Mouse (Mus musculus): ENCODE measurements around the gene Ddah1. TPM values are rescaled to one million over a fixed set of nuclear protein-coding genes. Genes with fewer than 3 reads are reported as not detected.
A peak's percentile ranks its signal among the peaks of the same experiment; 100 is the strongest.

Gene Ddah1
- polyA plus RNA-seq, 1 experiment from 2014 or later = 40.5 TPM

DNA sequence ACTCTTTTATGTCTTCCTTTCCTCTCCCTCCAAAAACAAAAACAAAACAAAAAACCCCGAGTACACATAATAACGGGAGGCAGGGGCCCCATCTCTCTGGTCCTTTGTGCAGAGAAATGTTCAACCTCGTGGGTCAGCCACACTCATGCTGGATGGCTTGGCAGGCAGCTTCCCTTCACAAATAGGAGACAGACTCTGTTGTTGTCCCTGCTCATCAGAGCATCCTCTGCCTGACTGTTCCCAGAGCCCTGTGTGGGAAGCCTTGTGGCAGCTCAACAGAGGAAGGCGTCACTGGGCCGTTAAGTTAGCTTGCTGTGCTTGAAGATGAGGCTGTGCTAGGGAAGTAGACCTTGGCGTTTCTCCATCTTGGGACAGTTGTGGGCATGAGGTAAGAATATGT, 58.8 kb downstream of the Ddah1 start:
- Histone ChIP-seq H3K4me2 (ENCODE audit: low read depth, low read length) (no peak overlapping the region), H3K36me3 (ENCODE audit: control insufficient read depth, insufficient read depth, low read length) (no peaks in the 10 kb centered on the region), H3K4me3 (ENCODE audit: low read length) (no peak overlapping the region), H3K27me3 (replicated peaks; ENCODE audit: control insufficient read depth, insufficient read depth, low read length) (no peaks in the 10 kb centered on the region), H3K9ac (ENCODE audit: low read depth, low read length) (no peak overlapping the region), H3K27ac (ENCODE audit: low read length) (peak overlapping the region; percentile 68), H3K4me1 (ENCODE audit: control insufficient read depth, insufficient read depth, low read length) (peaks cover 17% of the 10 kb centered on the region), H3K9me3 (ENCODE audit: control insufficient read depth, low read length) (no peaks in the 10 kb centered on the region)
- WGBS = 47% methylated on average over 6 of the region's 6 CpGs
- peak; percentile 15; the same call in 1 of the 2 replicates for ATAC-seq

DNA sequence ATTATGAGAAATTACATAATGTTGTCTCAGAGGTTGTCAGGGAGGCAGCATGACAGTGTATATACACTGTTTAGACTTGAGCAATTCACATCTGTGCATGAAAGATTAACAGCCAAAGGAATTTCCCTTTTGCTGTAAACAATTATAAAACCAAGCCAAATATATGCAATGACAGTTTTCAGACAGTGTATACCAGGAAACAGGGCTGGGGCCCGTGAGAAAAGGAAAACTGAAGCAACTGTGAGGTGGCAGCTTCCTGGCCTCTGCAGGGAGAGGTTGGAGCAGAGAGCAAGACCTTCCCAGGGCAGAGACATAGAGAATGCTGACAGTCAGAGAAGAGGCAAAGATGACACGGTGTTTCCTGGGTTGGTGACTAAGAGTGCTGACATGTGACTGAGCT, 62.0 kb downstream of the Ddah1 start:
- 37% methylated on average over 2 of the region's 2 CpGs for WGBS
- H3K27me3 ChIP-seq (replicated peaks; ENCODE audit: control insufficient read depth, insufficient read depth, low read length) = no peaks in the 10 kb centered on the region
- H3K4me2 ChIP-seq (ENCODE audit: low read depth, low read length) = no peak overlapping the region
- peaks cover 17% of the 10 kb centered on the region for H3K4me1 ChIP-seq (ENCODE audit: control insufficient read depth, insufficient read depth, low read length)
- H3K4me3 ChIP-seq (ENCODE audit: low read length) = no peak overlapping the region
- peak overlapping the region; percentile 64 for H3K27ac ChIP-seq (ENCODE audit: low read length)
- no peaks in the 10 kb centered on the region for H3K36me3 ChIP-seq (ENCODE audit: control insufficient read depth, insufficient read depth, low read length)
- no peak overlapping the region for H3K9ac ChIP-seq (ENCODE audit: low read depth, low read length)
- H3K9me3 ChIP-seq (ENCODE audit: control insufficient read depth, low read length) = no peaks in the 10 kb centered on the region
- ATAC-seq = peak; percentile 27; the same call in 1 of the 2 replicates

DNA sequence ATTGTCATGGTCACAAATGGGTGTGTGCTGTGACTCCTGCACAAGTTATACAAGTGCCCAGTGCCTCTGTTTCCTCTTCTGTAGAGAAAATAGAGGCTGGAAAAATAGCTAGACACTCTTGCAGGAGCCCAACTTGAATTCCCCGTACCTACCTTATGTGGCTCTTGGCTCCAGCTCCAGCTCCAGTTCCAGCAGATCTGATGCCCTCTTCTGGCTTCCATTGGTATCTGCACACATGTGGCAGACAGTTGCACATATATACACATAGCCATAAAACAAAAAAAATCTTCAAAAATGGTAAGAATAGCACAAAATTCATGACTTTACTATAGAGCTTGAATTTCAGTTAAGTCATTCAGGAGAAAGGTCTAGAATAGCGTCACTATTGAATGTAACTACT, 62.5 kb downstream of the Ddah1 start:
- H3K9ac ChIP-seq (ENCODE audit: low read depth, low read length) = no peak overlapping the region
- H3K4me1 ChIP-seq (ENCODE audit: control insufficient read depth, insufficient read depth, low read length) = peaks cover 17% of the 10 kb centered on the region
- no peak overlapping the region for H3K4me3 ChIP-seq (ENCODE audit: low read length)
- no peaks in the 10 kb centered on the region for H3K27me3 ChIP-seq (replicated peaks; ENCODE audit: control insufficient read depth, insufficient read depth, low read length)
- WGBS = 97% methylated on average over 2 of the region's 2 CpGs
- no peaks in the 10 kb centered on the region for H3K9me3 ChIP-seq (ENCODE audit: control insufficient read depth, low read length)
- peak overlapping the region; percentile 64 for H3K27ac ChIP-seq (ENCODE audit: low read length)
- H3K36me3 ChIP-seq (ENCODE audit: control insufficient read depth, insufficient read depth, low read length) = no peaks in the 10 kb centered on the region
- H3K4me2 ChIP-seq (ENCODE audit: low read depth, low read length) = no peak overlapping the region
- no peak for ATAC-seq

DNA sequence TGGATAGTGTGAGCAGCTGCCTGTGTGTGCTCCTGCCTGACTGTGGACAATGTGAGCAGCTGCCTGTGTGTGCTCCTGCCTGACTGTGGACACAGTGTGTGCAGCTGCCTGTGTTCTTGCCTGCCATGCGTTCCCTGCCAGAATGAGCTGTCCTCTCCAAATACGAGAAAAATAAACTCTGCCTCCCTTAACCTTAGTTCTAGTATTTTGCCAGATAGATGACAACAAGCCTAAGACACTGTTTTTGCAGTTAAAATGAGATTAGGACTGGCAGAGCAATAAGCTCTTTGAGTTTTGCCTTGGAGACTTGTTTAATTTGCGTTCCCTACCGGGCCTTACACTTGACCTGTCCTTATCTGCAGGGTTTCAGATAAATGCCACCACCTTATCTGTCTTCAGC, 63.7 kb downstream of the Ddah1 start:
- Histone ChIP-seq H3K4me3 (ENCODE audit: low read length) (no peak overlapping the region), H3K27me3 (replicated peaks; ENCODE audit: control insufficient read depth, insufficient read depth, low read length) (no peaks in the 10 kb centered on the region), H3K27ac (ENCODE audit: low read length) (no peak overlapping the region), H3K4me2 (ENCODE audit: low read depth, low read length) (no peak overlapping the region), H3K36me3 (ENCODE audit: control insufficient read depth, insufficient read depth, low read length) (no peaks in the 10 kb centered on the region), H3K9ac (ENCODE audit: low read depth, low read length) (no peak overlapping the region), H3K9me3 (ENCODE audit: control insufficient read depth, low read length) (no peaks in the 10 kb centered on the region), H3K4me1 (ENCODE audit: control insufficient read depth, insufficient read depth, low read length) (peaks cover 11% of the 10 kb centered on the region)
- no peak for ATAC-seq
- 59% methylated on average over 4 of the region's 4 CpGs for WGBS

DNA sequence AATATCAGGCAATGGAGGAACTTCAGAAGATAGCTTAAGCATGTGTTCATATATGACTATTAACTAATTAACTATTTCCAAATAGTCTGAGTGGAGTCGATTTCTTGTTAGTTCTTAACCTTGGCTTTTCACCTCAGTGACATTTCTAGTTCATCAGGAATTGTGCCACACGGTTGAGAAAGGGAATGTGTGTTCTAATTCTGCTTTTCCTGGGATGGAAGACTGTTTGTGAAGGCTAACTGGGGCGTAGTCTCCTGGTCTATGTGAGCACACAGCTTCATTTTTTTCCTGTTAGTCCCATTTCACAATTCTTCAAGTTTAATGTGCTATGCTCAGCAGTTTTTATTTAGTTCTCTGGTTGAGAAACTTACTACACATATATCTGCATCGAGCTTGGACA, 65.2 kb downstream of the Ddah1 start:
- H3K9me3 ChIP-seq (ENCODE audit: control insufficient read depth, low read length) = no peaks in the 10 kb centered on the region
- H3K4me1 ChIP-seq (ENCODE audit: control insufficient read depth, insufficient read depth, low read length) = peaks cover 12% of the 10 kb centered on the region
- WGBS = 78% methylated on average over 4 of the region's 4 CpGs
- H3K27me3 ChIP-seq (replicated peaks; ENCODE audit: control insufficient read depth, insufficient read depth, low read length) = no peaks in the 10 kb centered on the region
- H3K9ac ChIP-seq (ENCODE audit: low read depth, low read length) = no peak overlapping the region
- no peak overlapping the region for H3K4me3 ChIP-seq (ENCODE audit: low read length)
- ATAC-seq = no peak
- no peak overlapping the region for H3K4me2 ChIP-seq (ENCODE audit: low read depth, low read length)
- H3K36me3 ChIP-seq (ENCODE audit: control insufficient read depth, insufficient read depth, low read length) = no peaks in the 10 kb centered on the region
- H3K27ac ChIP-seq (ENCODE audit: low read length) = no peak overlapping the region

DNA sequence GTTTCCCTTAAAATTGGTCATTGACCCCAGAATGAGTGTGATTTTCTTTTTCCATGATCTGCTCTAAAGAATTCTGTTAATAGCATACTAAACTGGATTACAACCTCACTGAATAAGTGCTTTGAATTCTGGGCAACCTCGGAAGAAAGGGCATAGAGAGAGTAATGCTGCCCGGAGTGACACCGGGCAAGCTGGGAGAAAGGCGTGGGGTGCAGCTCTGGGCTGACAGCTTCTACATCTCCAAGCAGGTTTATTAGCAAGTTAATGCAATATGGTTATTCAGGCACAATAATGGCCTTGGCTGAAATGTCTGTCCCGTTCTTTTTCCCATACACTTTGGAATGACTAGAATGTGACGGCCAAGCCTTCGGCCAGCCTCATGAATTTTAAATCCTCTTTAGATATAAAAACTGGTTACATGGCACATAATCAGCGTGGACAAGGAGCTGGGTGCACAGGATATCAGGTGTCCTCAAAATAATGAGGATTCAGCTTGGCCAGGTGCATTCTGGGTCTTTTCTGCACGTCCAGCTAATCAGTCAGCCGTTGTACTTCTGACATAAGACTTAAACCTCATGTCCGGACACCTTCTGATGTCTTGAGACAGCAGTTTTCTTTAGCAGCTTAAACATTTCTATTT, 67.1 kb downstream of the Ddah1 start:
- H3K4me1 ChIP-seq (ENCODE audit: control insufficient read depth, insufficient read depth, low read length) = peaks cover 12% of the 10 kb centered on the region
- H3K9me3 ChIP-seq (ENCODE audit: control insufficient read depth, low read length) = no peaks in the 10 kb centered on the region
- H3K4me2 ChIP-seq (ENCODE audit: low read depth, low read length) = no peak overlapping the region
- no peaks in the 10 kb centered on the region for H3K36me3 ChIP-seq (ENCODE audit: control insufficient read depth, insufficient read depth, low read length)
- 79% methylated on average over 11 of the region's 11 CpGs for WGBS
- H3K27me3 ChIP-seq (replicated peaks; ENCODE audit: control insufficient read depth, insufficient read depth, low read length) = no peaks in the 10 kb centered on the region
- no peak for ATAC-seq
- H3K4me3 ChIP-seq (ENCODE audit: low read length) = no peak overlapping the region
- H3K27ac ChIP-seq (ENCODE audit: low read length) = no peak overlapping the region
- H3K9ac ChIP-seq (ENCODE audit: low read depth, low read length) = no peak overlapping the region

DNA sequence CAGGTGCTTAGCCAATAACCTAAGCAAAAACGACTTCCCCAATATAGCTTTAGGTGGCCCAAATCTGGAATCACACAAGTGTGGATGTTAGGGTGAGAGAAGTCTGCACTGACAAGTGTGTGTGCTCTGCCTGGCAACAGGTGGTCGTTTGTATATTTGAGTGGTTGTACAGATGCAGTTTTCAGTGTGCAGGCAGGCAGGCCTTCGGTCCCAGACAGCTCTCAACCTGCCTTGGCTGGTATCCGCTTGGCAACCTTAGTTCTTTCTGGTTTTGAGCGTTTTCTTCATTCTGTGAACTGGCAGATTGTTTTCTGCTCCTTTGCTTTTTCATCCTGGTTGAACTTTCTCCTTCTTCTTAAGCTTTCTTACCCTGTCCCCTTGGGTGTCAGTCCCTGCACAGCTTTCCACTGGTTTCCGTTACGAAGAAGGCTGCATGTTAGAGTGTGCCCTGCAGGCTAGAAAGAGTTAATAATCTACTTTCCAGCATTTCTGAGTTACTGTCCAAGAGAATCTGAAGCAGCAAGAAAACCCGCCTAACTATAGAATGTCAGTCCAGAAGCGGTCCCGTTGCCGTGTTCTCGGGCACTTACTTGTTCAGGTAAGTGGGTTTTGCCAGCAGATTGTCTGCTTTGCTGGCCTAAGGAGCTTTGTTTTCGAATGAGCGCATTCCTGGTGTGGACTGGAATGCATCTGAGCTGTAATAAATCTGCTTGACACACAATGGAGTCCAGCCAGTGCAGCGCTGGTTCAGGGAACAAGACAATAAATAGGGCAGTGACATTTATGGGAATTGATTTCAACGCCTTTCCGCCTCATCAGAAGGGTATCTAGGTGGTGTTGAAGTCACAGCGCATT, 68.9 kb downstream of the Ddah1 start:
- Histone ChIP-seq H3K27me3 (replicated peaks; ENCODE audit: control insufficient read depth, insufficient read depth, low read length) (no peaks in the 10 kb centered on the region), H3K4me2 (ENCODE audit: low read depth, low read length) (peak overlapping the region; percentile 53), H3K9me3 (ENCODE audit: control insufficient read depth, low read length) (no peaks in the 10 kb centered on the region), H3K4me1 (ENCODE audit: control insufficient read depth, insufficient read depth, low read length) (peaks cover 12% of the 10 kb centered on the region), H3K4me3 (ENCODE audit: low read length) (peak overlapping the region; percentile 21; the same call in 1 of the 2 replicates), H3K36me3 (ENCODE audit: control insufficient read depth, insufficient read depth, low read length) (no peaks in the 10 kb centered on the region), H3K9ac (ENCODE audit: low read depth, low read length) (peak overlapping the region; percentile 38; the same call in 1 of the 2 replicates), H3K27ac (ENCODE audit: low read length) (peak overlapping the region; percentile 7)
- 27% methylated on average over 18 of the region's 18 CpGs for WGBS
- ATAC-seq = peak; percentile 58

DNA sequence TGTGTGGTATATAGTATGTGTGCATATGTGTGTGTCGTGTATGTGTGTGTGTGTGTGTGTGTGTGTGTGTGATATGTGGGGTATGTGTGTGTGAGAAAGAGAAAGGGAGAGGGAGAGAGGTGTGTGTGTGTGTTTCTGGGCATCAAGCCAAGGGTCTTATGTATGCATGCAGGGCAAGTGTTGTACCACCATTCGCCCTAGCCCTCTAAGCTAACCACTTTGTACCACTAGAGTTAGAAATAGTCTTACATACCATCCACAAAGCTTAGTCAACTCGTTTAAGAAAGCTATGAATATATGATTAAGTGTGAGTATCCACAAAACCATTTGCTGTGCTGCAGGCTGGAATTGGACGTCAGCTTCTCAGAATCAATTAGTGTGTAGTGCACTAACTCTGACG, 70.4 kb downstream of the Ddah1 start:
- Histone ChIP-seq H3K36me3 (ENCODE audit: control insufficient read depth, insufficient read depth, low read length) (no peaks in the 10 kb centered on the region), H3K27me3 (replicated peaks; ENCODE audit: control insufficient read depth, insufficient read depth, low read length) (no peaks in the 10 kb centered on the region), H3K4me1 (ENCODE audit: control insufficient read depth, insufficient read depth, low read length) (peaks cover 12% of the 10 kb centered on the region), H3K9me3 (ENCODE audit: control insufficient read depth, low read length) (no peaks in the 10 kb centered on the region), H3K9ac (ENCODE audit: low read depth, low read length) (no peak overlapping the region), H3K4me2 (ENCODE audit: low read depth, low read length) (no peak overlapping the region), H3K27ac (ENCODE audit: low read length) (no peak overlapping the region), H3K4me3 (ENCODE audit: low read length) (no peak overlapping the region)
- 74% methylated on average over 5 of the region's 5 CpGs for WGBS
- no peak for ATAC-seq

DNA sequence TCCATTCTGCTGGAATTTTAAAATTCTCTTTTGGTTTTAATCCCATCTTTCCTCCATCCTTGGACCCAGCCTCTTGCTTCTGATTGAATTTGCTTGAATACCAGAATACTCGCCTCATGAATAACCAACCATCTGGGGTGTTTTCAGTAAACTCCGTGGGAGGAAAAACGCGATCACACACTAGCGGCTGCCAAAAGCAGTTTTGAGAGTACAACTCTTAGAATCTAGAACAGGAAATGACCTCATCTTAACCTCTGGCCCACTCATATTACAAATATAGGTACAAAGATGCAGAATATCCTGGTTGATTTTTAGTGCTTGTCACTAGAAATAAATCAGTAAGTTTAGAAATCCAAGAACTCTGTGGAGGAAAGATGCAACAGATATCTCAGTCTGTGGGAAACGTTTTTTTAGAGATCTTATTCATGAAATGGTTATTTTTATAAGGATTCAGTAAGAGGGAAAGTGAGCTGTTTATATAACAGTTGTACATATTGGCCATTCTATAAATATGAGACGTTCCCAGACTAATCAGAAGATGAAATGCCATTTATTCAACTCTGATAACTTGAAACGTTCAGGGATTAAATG, 75.6 kb downstream of the Ddah1 start:
- H3K27ac ChIP-seq (ENCODE audit: low read length) = no peak overlapping the region
- ATAC-seq = no peak
- H3K9ac ChIP-seq (ENCODE audit: low read depth, low read length) = no peak overlapping the region

More for the DNA sequence above, 75.6 kb downstream of the Ddah1 start:
- Histone ChIP-seq H3K4me1 (ENCODE audit: control insufficient read depth, insufficient read depth, low read length) (no peaks in the 10 kb centered on the region), H3K9me3 (ENCODE audit: control insufficient read depth, low read length) (no peaks in the 10 kb centered on the region), H3K27me3 (replicated peaks; ENCODE audit: control insufficient read depth, insufficient read depth, low read length) (no peaks in the 10 kb centered on the region), H3K4me2 (ENCODE audit: low read depth, low read length) (no peak overlapping the region), H3K4me3 (ENCODE audit: low read length) (no peak overlapping the region), H3K36me3 (ENCODE audit: control insufficient read depth, insufficient read depth, low read length) (no peaks in the 10 kb centered on the region)
- 41% methylated on average over 8 of the region's 8 CpGs for WGBS

Measured in intestine, embryonic 16.5 days (tissue).